Mouse (Mus musculus) embryo, embryonic 10.5 days (tissue): ENCODE measurements around the gene Olfr1406.
"Not testable (repeated sequence)": the region's sequence is repeated elsewhere in the genome, so short reads cannot be mapped to it uniquely, and the experiment has no call there.

Experiments used
- DNase-seq: peaks from one replicate; pipeline ENCODE4 v3.0.0-alpha.2; 2015; ENCODE audit warnings: low spot score

Olfr1406 gene

DNA sequence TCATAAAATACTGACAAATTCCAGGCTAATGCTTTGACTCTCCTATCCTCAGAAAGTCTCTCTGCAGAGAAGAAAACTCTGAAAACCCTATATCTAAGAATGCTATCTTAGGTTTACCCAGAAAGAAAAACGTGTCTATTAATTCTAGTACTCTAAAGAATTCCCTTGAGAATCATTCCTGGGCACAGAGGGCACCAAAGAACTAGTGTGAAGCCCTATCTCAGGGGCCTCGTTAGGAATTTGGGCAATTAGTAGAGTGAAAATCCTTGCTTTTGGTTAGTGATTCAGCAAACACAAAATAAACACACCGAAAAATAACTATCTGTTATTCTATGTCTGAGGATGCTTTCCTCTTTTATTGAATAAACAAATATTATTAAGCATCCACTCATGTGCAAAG lies at the start of gene Olfr1406:
Gene Olfr1406, minus strand, starts transcription at position 101 of the 400 bp plus-strand sequence.
- DNase-seq: no peak

DNA sequence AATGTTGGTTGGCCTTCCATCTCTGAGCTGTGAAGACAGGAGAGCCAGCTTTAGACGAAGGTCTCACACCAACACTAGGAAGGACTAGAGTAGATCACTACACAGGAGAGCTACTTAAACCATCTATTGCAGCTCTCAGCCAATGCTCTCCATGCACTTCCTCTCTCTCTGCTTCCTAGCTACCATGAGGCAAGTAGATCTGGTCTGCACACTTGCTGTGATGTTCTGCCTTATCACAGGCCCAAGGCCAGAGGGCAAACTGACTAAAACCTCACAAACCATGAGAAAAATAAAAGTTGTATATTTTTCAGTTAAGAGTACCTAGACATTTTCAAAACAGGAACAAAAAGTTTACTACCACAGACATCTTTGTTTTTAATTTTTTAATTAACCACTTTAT lies 46.6 kb upstream of the Olfr1406 start:
- DNase-seq: not testable (repeated sequence)

GRCm38 (mm10) chr1:173227081-173227480 lies 36.6 kb upstream of the Olfr1406 start, which contains the start of gene Fcer1a:
TSS of gene Fcer1a (minus strand) at chr1:173227214.
- DNase-seq: no peak

GRCm38 (mm10) chr1:173216481-173216880 lies 26.0 kb upstream of the Olfr1406 start:
- DNase-seq: no peak

GRCm38 (mm10) chr1:173212092-173212491 lies 21.7 kb upstream of the Olfr1406 start, which contains the start of gene Olfr1404:
TSS of gene Olfr1404 (plus strand) at chr1:173212392.
- no peak for DNase-seq

- no peak for DNase-seq
Measured at GRCm38 (mm10) chr1:173197508-173197907, 7.1 kb upstream of the Olfr1406 start, which contains the start of gene Olfr218. TSS of gene Olfr218 (plus strand) at chr1:173197808.

GRCm38 (mm10) chr1:173196359-173196758 lies 5.9 kb upstream of the Olfr1406 start:
- DNase-seq: no peak

DNA sequence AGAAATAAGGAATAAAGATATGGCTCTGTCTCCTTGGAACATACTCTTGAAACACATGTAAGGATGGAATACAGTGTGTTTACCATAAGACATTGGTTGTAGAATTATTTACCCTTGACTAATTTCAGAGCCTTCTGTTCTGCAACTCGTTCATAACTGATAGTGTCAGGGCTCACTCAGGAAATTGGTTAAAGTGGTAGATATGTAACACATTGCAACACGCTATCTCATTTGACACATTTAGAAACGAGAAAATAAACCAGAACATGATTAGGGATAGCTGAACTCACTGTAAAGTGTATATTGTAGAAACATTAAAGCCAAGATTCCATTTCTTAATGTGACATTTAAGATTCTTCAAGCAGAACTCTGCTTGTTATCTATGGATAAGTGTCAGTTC lies 1.6 kb upstream of the Olfr1406 start:
- no peak for DNase-seq

- no peak for DNase-seq
Measured at GRCm38 (mm10) chr1:173174154-173174842, 16.1 kb downstream of the Olfr1406 start.

DNA sequence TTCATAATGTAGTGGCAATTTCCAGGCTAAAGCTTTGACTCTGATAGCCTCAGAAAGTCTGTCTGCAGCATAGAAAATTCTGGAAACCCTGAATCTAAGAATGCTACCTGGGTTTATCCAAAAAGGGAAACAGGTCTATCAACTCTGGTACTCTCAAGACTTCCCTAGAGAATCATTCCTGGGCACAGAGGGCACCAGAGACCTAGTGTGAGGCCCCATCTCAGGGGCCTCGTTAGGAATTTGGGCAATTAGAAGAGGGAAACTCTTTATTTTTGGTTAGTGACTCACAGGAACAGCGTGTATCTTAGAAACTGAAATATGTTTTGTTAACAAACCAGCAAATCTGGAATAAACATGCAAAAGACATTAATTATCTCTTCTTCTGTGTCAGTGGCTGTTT lies 53.2 kb downstream of the Olfr1406 start, which contains the start of gene Olfr1408:
Gene Olfr1408, minus strand, starts transcription at position 101 of the 400 bp plus-strand sequence.
- no peak for DNase-seq
